Mouse (Mus musculus) forebrain, embryonic 14.5 days (tissue): ENCODE measurements around the gene Kdm7a. TPM values are rescaled to one million over a fixed set of nuclear protein-coding genes. Genes with fewer than 3 reads are reported as not detected.

ENCODE experiments used
- ATAC-seq: fragments of 200-750 bp; cut with Nextera tagmentation; 2 replicates; pipeline ENCODE4 v1.8.0; 2017; ENCODE audit warnings: mild to moderate bottlenecking, moderate library complexity
- DNase-seq: peaks from one replicate; pipeline ENCODE4 v3.0.0-alpha.2; 2015; ENCODE audit warnings: low spot score
- H3K27ac ChIP-seq: fragments of 300-500 bp; sonication (generic); 2 replicates; pipeline ENCODE4 v1.5.1; 2014; ENCODE audit warnings: low read depth, mild to moderate bottlenecking, control low read depth, low read length, moderate library complexity
- H3K27me3 ChIP-seq: fragments of 300-500 bp; sonication (generic); replicated peaks from 2 replicates; pipeline ENCODE4 v1.6.1; 2014; ENCODE audit warnings: low read length, control low read depth, mixed read lengths; ENCODE audit not compliant: control insufficient read depth, insufficient read depth
- H3K36me3 ChIP-seq: fragments of 300-500 bp; sonication (generic); 2 replicates; pipeline ENCODE4 v1.6.1; 2014; ENCODE audit warnings: low read length, control low read depth; ENCODE audit not compliant: control insufficient read depth, insufficient read depth
- H3K4me1 ChIP-seq: fragments of 300-500 bp; sonication (generic); 2 replicates; pipeline ENCODE4 v1.6.1; 2014; ENCODE audit warnings: antibody characterized with exemption, low read length, control low read depth; ENCODE audit not compliant: control insufficient read depth, insufficient read depth
- H3K4me2 ChIP-seq: fragments of 300-500 bp; sonication (generic); 2 replicates; pipeline ENCODE4 v1.6.1; 2014; ENCODE audit warnings: mild to moderate bottlenecking, control low read depth, low read length
- H3K4me3 ChIP-seq: fragments of 300-500 bp; sonication (generic); 2 replicates; pipeline ENCODE4 v1.5.1; 2014; ENCODE audit warnings: low read depth, low read length, control low read depth
- H3K9ac ChIP-seq: fragments of 300-500 bp; sonication (generic); 2 replicates; pipeline ENCODE4 v1.6.1; 2014; ENCODE audit warnings: mild to moderate bottlenecking, low read length, control low read depth, moderate library complexity
- H3K9me3 ChIP-seq: fragments of 300-500 bp; sonication (generic); replicated peaks from 2 replicates; pipeline ENCODE4 v1.6.1; 2016; ENCODE audit warnings: low read length, control low read depth, mixed read lengths; ENCODE audit not compliant: control insufficient read depth
- WGBS: fragments of 180-500 bp; shearing (Covaris S2); extraction: QIAGEN DNeasy Blood & Tissue Kit; methylation state at CpG from one replicate; pipeline ENCODE4 v1.1.7; 2014; 5-methylcytosine and 5-hydroxymethylcytosine counted together
- polyA plus RNA-seq: library from polyadenylated mRNA; unstranded; fragments of >200 nt; fragmentation: Nextera tagmentation; extraction: Ambion mirVana; gene quantifications from 2 replicates; pipeline ENCODE4 v1.2.1, GENCODE M21; 2014

Kdm7a gene
- polyA plus RNA-seq, 1 experiment from 2014 or later = 4.7 TPM

- H3K27ac ChIP-seq = no peak overlapping the region
- no peak for DNase-seq
- 73% methylated on average over 3 of the region's 3 CpGs for WGBS
Measured at GRCm38 (mm10) chr6:39240956-39241355, 34.4 kb upstream of the Kdm7a start.

GRCm38 (mm10) chr6:39237887-39238286 lies 31.3 kb upstream of the Kdm7a start:
- Histone ChIP-seq H3K36me3 (no peaks in the 10 kb centered on the region), H3K27ac (no peak overlapping the region), H3K4me2 (no peak overlapping the region), H3K4me3 (no peak overlapping the region), H3K9me3 (no peaks in the 10 kb centered on the region), H3K9ac (no peak overlapping the region), H3K27me3 (no peaks in the 10 kb centered on the region), H3K4me1 (peaks cover 6% of the 10 kb centered on the region)
- 73% methylated on average over 3 of the region's 3 CpGs for WGBS
- ATAC-seq (no peak), DNase-seq (no peak)

More at GRCm38 (mm10) chr6:39240956-39241355, 34.4 kb upstream of the Kdm7a start:
- Histone ChIP-seq H3K4me3 (no peak overlapping the region), H3K27me3 (no peaks in the 10 kb centered on the region), H3K4me2 (no peak overlapping the region), H3K4me1 (peaks cover 15% of the 10 kb centered on the region), H3K9me3 (no peaks in the 10 kb centered on the region), H3K36me3 (no peaks in the 10 kb centered on the region), H3K9ac (no peak overlapping the region)
- no peak for ATAC-seq

GRCm38 (mm10) chr6:39232617-39233016 lies 26.0 kb upstream of the Kdm7a start:
- no peak for DNase-seq
- H3K9ac ChIP-seq = no peak overlapping the region
- no peak overlapping the region for H3K4me2 ChIP-seq
- no peak overlapping the region for H3K4me3 ChIP-seq
- WGBS = 74% methylated on average over 4 of the region's 4 CpGs
- H3K36me3 ChIP-seq = no peaks in the 10 kb centered on the region
- ATAC-seq = no peak
- H3K4me1 ChIP-seq = no peaks in the 10 kb centered on the region
- no peak overlapping the region for H3K27ac ChIP-seq
- no peaks in the 10 kb centered on the region for H3K27me3 ChIP-seq
- no peaks in the 10 kb centered on the region for H3K9me3 ChIP-seq

GRCm38 (mm10) chr6:39230664-39231063 lies 24.1 kb upstream of the Kdm7a start:
- DNase-seq (no peak), ATAC-seq (no peak)
- no peaks in the 10 kb centered on the region for H3K36me3 ChIP-seq
- no peak overlapping the region for H3K9ac ChIP-seq
- no peak overlapping the region for H3K4me3 ChIP-seq
- WGBS = 86% methylated on average over 8 of the region's 8 CpGs
- H3K27me3 ChIP-seq = no peaks in the 10 kb centered on the region
- no peak overlapping the region for H3K4me2 ChIP-seq
- no peaks in the 10 kb centered on the region for H3K9me3 ChIP-seq
- peaks cover 7% of the 10 kb centered on the region for H3K4me1 ChIP-seq
- no peak overlapping the region for H3K27ac ChIP-seq

GRCm38 (mm10) chr6:39226610-39226955 lies 20.0 kb upstream of the Kdm7a start:
- no peaks in the 10 kb centered on the region for H3K27me3 ChIP-seq
- 16% methylated on average over 9 of the region's 9 CpGs for WGBS
- DNase-seq (peak; percentile 20), ATAC-seq (peak; percentile 29; the same call in 1 of the 2 replicates)
- H3K4me1 ChIP-seq = peaks cover 7% of the 10 kb centered on the region
- no peak overlapping the region for H3K4me3 ChIP-seq
- peak overlapping the region; percentile 28; the same call in 1 of the 2 replicates for H3K4me2 ChIP-seq
- H3K27ac ChIP-seq = peak overlapping the region; percentile 65; the same call in 1 of the 2 replicates
- H3K9me3 ChIP-seq = no peaks in the 10 kb centered on the region
- H3K9ac ChIP-seq = peak overlapping the region; percentile 6
- no peaks in the 10 kb centered on the region for H3K36me3 ChIP-seq

- no peaks in the 10 kb centered on the region for H3K36me3 ChIP-seq
- peaks cover 7% of the 10 kb centered on the region for H3K4me1 ChIP-seq
- 5% methylated on average over 7 of the region's 7 CpGs for WGBS
- H3K4me3 ChIP-seq = no peak overlapping the region
- H3K4me2 ChIP-seq = peak overlapping the region; percentile 28; the same call in 1 of the 2 replicates
- H3K9ac ChIP-seq = peak overlapping the region; percentile 6
- H3K27me3 ChIP-seq = no peaks in the 10 kb centered on the region
- peak; percentile 69 for DNase-seq
- H3K9me3 ChIP-seq = no peaks in the 10 kb centered on the region
- ATAC-seq = peak; percentile 91
- H3K27ac ChIP-seq = peak overlapping the region; percentile 65; the same call in 1 of the 2 replicates
Measured at GRCm38 (mm10) chr6:39225876-39226609, 19.5 kb upstream of the Kdm7a start.

- Histone ChIP-seq H3K36me3 (no peaks in the 10 kb centered on the region), H3K9me3 (no peaks in the 10 kb centered on the region), H3K4me3 (no peak overlapping the region), H3K27ac (no peak overlapping the region), H3K27me3 (no peaks in the 10 kb centered on the region), H3K4me2 (no peak overlapping the region), H3K4me1 (peaks cover 7% of the 10 kb centered on the region), H3K9ac (no peak overlapping the region)
- no peak for DNase-seq
- 86% methylated on average over 5 of the region's 5 CpGs for WGBS
- ATAC-seq = no peak
Measured at GRCm38 (mm10) chr6:39223328-39223885, 16.8 kb upstream of the Kdm7a start.

- Histone ChIP-seq H3K27me3 (no peaks in the 10 kb centered on the region), H3K4me2 (no peak overlapping the region), H3K9me3 (no peaks in the 10 kb centered on the region), H3K4me3 (no peak overlapping the region), H3K9ac (no peak overlapping the region), H3K36me3 (no peaks in the 10 kb centered on the region), H3K27ac (no peak overlapping the region), H3K4me1 (peaks cover 7% of the 10 kb centered on the region)
- 73% methylated on average over 5 of the region's 5 CpGs for WGBS
- ATAC-seq (no peak), DNase-seq (no peak)
Measured at GRCm38 (mm10) chr6:39222487-39222886, 15.9 kb upstream of the Kdm7a start.

GRCm38 (mm10) chr6:39217961-39218360 lies 11.4 kb upstream of the Kdm7a start:
- no peak overlapping the region for H3K4me3 ChIP-seq
- no peak for ATAC-seq
- H3K27me3 ChIP-seq = no peaks in the 10 kb centered on the region
- no peak for DNase-seq
- H3K9me3 ChIP-seq = no peaks in the 10 kb centered on the region
- no peak overlapping the region for H3K9ac ChIP-seq
- no peaks in the 10 kb centered on the region for H3K4me1 ChIP-seq
- no peak overlapping the region for H3K27ac ChIP-seq
- H3K4me2 ChIP-seq = no peak overlapping the region
- whole genome bisulfite sequencing = 90% methylated on average over 2 of the region's 2 CpGs
- H3K36me3 ChIP-seq = no peaks in the 10 kb centered on the region
